Mouse (Mus musculus) adrenal gland, adult 2 months (tissue): ENCODE data around the gene Trp53bp2. TPM values are rescaled to one million over a fixed set of nuclear protein-coding genes. Genes with fewer than 3 reads are reported as not detected.
A peak's percentile ranks its signal among the peaks of the same experiment; 100 is the strongest.

Source experiments
- DNase-seq: peaks from one replicate; pipeline ENCODE4 v3.0.0; 2021
- long read RNA-seq: library from polyadenylated mRNA; stranded (forward); transcript quantifications from one replicate; pipeline ENCODE4 v2.0.0, GENCODE M21; 2021
- polyA plus RNA-seq: library from polyadenylated mRNA; depleted of rRNA; stranded (reverse); fragments of >200 nt; gene quantifications from 2 replicates; pipeline ENCODE4 v1.2.3, GENCODE M21; 2012; rRNA removed
- total RNA-seq, 2 experiments: library from RNA; stranded (reverse); gene quantifications; 2 replicates each; pipeline ENCODE4 v1.2.3; 2021

The Trp53bp2 gene
- 10 to 100 TPM; 20.1 to 22.2 TPM for total RNA-seq
- 14.2 and 14.3 TPM in 2 replicates for polyA plus RNA-seq
- long read RNA-seq, full-length matches to known transcripts, result 1 of 4 reads
- long read RNA-seq, partial matches to known transcripts, result 3 of 4 reads
- long read RNA-seq, other reads (novel, unspliced or antisense), result 0 of 4 reads

GRCm38 (mm10) chr1:182408684-182409327, at the start of gene Trp53bp2:
Trp53bp2 (plus strand) TSS chr1:182409172.
- peak; percentile 100 for DNase-seq

- DNase-seq, result no peak
Observed at GRCm38 (mm10) chr1:182362703-182363102, 46.3 kb upstream of the Trp53bp2 start.

DNA sequence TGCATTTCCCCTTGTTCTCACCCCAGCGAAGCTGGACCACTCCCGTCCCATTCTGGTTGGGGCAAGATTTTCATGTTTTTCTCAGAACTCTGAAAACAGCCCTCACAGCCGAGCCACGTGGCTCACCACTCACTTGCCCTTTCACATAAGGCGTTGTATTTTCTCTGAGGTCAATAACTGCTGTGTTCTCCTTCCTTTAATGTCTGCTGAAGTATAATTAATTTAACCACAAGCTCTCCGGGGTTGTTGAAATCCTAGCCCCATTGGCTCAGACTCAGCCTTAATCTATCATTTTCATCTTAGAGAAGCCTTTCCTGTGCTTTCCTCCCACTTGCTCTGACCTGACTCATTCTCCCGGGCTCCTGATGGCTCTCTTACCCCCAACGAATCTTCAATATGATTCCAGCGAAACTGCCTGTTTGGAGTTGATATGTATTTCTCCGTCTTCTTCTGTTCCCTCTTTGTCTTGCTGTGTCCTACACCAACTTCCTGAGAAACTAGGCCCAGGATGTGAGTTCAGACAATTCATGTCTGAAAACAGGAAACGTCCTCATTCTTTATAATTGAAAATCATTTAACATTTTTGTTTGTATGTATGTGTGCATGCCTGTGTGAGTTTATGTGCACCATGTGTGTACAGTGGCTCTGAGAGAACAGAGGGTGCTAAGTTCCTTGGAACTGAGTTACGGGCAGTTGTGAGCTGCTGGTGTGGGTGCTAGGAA, 45.1 kb upstream of the Trp53bp2 start:
- no peak for DNase-seq

DNA sequence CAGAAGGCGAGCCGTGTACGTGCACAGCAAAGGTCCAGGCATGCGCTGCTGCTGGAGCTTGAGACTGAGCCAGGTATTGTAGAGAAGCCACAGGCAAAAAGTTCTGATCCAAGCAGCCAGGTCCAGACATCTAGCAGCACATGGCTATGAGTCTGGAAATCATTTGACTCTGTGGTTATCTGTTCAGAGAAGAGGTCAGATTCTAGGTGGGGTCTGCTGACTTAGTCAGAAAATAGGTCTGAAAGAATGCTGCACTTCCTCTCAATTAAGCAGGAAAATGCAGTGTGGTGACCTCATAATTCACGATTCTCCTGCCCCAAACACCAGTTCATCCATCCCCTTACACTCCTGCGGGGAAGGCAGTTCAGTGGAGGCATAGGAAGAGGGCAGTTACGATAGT, 40.7 kb upstream of the Trp53bp2 start:
- no peak for DNase-seq

DNA sequence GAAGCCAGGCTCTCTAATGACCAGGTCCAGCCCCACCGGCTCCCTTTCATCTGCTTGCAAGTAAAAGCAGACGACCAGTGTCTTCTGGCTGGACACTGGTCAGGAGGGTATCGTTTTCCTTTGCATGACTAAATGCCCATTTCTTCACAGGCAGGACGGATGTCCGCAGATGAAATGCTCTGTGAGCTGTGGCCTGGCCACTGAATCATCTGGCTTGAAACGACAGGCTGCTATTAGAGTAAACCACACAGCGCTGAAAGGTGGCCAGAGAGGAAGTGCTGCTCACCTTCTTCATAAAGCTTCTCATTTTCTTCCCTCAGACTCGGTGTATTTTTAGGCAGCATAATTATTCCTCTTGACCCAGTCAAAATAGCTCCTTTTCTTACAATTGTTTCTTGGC, 40.2 kb upstream of the Trp53bp2 start:
- DNase-seq, result peak; percentile 16

- DNase-seq, result no peak
Observed at GRCm38 (mm10) chr1:182369435-182369834, 39.5 kb upstream of the Trp53bp2 start.

- peak; percentile 58 for DNase-seq
Observed at GRCm38 (mm10) chr1:182371891-182372290, 37.1 kb upstream of the Trp53bp2 start.

DNA sequence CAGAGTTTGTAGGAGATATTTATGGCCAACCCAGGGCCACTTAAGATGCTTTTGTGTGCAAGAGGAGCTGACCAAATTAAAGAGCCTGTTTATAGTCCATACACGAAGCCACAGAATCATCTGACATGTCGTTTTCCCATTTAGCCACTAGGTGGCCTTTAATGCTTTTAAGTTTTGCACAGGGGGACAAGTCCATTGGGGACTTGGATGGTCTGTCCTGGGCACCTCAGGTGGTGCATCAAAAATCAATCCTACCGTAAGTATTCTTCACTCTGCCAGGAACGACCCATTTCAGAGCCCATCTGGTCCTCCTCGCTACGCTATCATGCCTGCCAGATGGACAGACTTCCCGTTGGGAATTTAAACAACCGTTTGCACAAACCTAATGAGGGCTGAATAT, 32.8 kb upstream of the Trp53bp2 start:
- peak; percentile 15 for DNase-seq

- DNase-seq, result no peak
Observed at GRCm38 (mm10) chr1:182376826-182377225, 32.1 kb upstream of the Trp53bp2 start.

GRCm38 (mm10) chr1:182377519-182377918, 31.5 kb upstream of the Trp53bp2 start:
- no peak for DNase-seq

- DNase-seq, result no peak
Observed at GRCm38 (mm10) chr1:182378205-182378835, 30.7 kb upstream of the Trp53bp2 start.

DNA sequence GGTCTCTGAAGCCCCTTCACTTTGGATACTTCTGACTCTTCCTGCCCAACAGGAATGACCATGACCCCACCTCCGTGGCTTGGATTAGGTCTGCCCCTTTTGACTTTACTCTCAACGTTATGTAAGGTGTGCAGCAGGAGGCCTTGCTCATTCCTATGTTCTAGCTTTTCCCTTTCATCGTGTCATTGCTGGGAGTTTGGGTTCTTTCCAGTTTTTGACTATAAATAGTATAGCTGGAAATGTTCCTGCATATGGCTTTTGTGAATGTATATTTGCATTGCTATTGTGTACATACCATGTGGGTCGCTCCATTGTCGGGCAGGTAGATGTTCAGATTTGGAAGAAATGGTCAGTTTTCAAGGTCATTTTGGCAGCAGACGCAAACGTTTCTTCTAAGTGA, 30.1 kb upstream of the Trp53bp2 start:
- no peak for DNase-seq

GRCm38 (mm10) chr1:182380683-182381082, 28.3 kb upstream of the Trp53bp2 start:
- no peak for DNase-seq

DNA sequence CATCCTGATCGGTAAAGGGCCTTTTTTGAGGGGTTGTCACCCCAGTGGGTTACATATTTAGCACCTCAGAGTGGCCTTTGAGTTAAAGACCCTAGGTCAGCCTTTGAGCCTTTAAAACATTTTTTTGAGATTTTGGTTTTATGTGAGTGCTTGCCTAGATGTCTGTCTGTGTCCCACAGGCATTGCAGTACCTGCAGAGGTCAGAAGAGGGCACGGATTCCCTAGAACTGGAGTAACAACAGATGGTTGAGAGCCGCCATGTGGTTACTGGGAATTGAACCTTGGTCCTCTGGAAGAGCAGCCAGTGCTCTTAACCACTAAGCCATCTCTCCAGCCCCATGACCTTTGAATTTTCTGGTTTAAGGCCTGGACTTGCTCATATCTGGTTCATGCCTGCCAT, 27.6 kb upstream of the Trp53bp2 start:
- DNase-seq, result no peak

GRCm38 (mm10) chr1:182383096-182383495, 25.9 kb upstream of the Trp53bp2 start:
- DNase-seq, result peak; percentile 26

DNA sequence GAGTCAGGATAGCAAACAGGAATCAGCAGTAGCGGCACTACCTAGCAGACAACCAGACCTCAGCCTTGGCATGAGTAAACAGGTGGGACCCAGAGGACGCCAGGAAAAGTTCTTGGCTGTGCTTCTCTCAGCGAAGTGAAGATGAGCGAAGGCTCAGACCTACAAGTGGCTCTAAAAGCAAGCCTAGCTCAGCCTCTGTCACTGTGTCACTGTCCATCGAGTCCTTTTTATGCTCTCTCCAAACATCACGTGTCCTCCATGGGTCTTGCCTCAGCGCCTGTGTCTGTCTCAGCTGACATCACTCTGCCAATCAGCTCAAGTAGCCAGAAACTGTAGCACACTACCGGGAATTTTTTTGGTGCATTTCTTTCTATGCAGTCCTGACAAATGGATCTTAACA, 22.5 kb upstream of the Trp53bp2 start:
- DNase-seq, result no peak

DNA sequence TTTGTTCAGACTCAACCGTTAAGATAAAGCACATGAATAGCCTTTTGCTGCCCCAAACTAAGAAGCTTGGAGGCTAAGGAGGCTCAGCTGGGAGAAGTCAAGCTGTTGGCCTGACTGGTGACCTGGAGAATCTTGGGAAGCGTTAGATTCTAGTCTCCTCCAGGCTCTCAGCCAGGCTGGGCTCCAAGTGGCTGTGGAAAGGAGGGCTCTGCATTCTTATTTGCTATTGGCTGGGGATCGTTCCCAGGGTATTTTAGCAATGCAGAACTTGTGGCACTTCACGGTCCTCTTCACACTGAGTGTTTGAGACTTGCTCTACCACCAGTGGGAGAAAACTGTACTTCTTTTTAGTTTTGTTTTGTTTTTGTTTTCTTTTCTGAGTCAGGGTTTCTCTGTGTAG, 20.2 kb upstream of the Trp53bp2 start:
- no peak for DNase-seq

DNA sequence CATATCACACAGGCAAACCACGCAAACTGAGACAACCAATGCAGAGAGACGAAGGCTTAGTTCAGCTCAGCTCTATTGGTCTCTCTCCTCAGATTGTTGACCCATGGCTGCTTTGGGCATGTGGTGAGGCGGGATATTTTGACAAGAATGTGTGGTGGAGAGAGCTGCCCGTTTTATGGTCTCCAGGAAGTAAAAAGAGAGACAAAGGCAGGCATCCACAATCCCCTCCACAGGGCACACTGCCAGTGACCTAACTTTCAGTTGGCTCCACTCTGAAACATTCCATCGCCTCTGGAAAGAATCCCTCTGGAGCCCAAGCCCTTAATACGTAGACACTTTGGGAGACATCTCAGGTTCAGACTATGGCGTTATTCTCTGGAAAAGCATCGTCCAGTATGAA, 10.8 kb upstream of the Trp53bp2 start:
- no peak for DNase-seq

GRCm38 (mm10) chr1:182398780-182399179, 10.2 kb upstream of the Trp53bp2 start:
- DNase-seq, result no peak

DNA sequence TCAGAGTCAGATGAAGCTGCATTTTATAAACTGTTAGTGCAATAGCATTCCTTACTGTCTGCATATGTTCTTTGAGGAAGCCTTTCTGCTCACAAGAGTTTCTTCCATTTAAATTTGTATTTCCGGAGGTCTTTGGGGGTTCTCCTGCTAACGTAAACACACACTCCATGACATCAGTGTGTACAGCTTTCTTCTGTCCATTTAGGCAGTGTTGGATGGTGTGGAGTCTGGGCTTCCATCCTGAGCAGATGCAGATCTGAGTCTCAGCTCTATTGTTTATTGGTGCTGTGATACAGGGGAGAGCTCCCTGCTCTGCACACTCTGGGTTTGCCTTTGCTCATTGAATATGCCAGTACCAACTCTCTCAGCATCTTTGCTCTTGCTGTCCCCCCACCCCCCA, 9.8 kb upstream of the Trp53bp2 start:
- no peak for DNase-seq

GRCm38 (mm10) chr1:182399908-182400307, 9.1 kb upstream of the Trp53bp2 start:
- DNase-seq, result no peak

GRCm38 (mm10) chr1:182403076-182403475, 5.9 kb upstream of the Trp53bp2 start:
- DNase-seq, result no peak

- no peak for DNase-seq
Observed at GRCm38 (mm10) chr1:182406621-182407020, 2.4 kb upstream of the Trp53bp2 start.
